Mouse (Mus musculus): ENCODE results near the gene Atp8b4. TPM values are rescaled to one million over a fixed set of nuclear protein-coding genes. Genes with fewer than 3 reads are reported as not detected.
A peak's percentile ranks its signal among the peaks of the same experiment; 100 is the strongest.
"Not testable (repeated sequence)": the region's sequence is repeated elsewhere in the genome, so short reads cannot be mapped to it uniquely, and the experiment has no call there.

The Atp8b4 gene
- under 1 TPM; 0.14 to 0.16 TPM for total RNA-seq (2021)

- intact Hi-C loops (cut with DNase I) = no loop called here
- no peak for DNase-seq
These were observed at the start of gene Atp8b4 for GRCm38 (mm10) chr2:126500521-126500920. Atp8b4 (minus strand) TSS chr2:126500674.

GRCm38 (mm10) chr2:126549681-126550080 is 49.2 kb upstream of the Atp8b4 start:
- no peak for DNase-seq
- intact Hi-C loops (cut with DNase I) = no loop called here

DNA sequence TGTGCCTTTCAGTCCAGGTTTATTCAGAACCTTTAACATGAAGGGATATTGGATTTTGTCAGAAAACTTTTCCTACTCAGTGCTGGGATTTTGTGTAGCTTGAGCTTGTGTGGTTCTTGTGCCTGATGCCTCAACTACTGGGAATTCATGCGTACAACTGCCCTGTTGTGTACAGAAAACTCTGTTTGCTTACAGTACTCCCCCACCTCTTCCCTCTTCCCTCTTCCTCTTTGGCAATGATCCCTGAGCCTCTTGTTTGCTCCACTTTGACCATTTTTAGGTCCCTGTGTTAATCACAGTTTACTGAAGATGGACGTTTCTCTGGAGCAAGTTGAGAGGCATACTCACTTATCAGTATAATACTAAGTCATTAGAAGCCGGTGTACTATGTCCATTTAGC is 45.9 kb upstream of the Atp8b4 start:
- intact Hi-C loops (cut with DNase I) = no loop called here
- DNase-seq = no peak

GRCm38 (mm10) chr2:126545297-126545696 is 44.8 kb upstream of the Atp8b4 start:
- intact Hi-C loops (cut with DNase I) = no loop called here
- DNase-seq = no peak

GRCm38 (mm10) chr2:126542211-126542610 is 41.7 kb upstream of the Atp8b4 start:
- intact Hi-C loops (cut with DNase I) = no loop called here
- DNase-seq = no peak

DNA sequence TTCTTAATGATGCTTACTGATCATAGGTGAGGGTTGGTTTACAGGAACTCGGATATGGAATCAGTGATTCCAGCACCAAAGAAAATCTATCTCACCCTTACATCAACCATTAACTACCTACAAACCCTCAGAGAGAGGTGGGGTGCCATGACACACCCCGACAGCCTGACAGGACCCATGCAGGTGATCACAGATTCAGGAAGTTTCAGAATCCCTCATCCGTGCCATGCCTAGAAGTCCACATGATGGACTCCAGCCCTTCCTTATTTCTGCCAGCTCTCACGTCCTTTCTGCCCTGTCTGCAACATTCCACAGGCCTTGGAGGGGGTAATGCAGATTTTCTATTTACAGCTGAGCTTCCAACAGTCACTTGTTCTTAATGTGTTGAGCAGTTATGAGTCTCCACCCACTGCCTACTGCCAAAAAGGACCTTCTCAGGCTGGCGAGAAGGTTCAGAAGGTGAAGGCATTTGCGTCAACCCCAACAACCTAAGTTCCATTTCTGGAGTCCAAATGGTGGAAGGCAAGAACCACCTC is 40.0 kb upstream of the Atp8b4 start:
- intact Hi-C loops (cut with DNase I) = no loop called here

GRCm38 (mm10) chr2:126537654-126538053 is 37.2 kb upstream of the Atp8b4 start:
- intact Hi-C loops (cut with DNase I) = no loop called here
- no peak for DNase-seq

More for the DNA sequence above, 40.0 kb upstream of the Atp8b4 start:
- no peak for DNase-seq

DNA sequence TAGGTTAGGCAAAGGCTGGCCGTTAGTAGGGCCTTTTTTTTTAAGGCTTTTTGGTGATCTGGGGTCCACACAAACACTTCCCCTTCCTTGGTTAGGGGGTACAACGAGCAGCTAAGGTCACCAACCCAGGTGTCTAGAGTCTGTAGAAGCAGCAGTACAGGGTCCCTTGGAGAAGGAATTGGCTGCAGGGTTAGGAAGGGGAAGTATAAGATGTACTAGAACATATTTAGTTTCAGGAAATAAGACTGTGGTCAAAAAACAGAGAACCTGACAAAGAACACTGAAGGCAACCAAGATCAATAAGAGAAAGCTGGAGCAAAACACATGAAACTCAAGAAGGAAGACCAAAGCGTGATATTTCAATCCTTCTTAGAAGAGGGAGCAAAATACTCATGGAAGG is 30.1 kb upstream of the Atp8b4 start:
- intact Hi-C loops (cut with DNase I) = no loop called here

DNA sequence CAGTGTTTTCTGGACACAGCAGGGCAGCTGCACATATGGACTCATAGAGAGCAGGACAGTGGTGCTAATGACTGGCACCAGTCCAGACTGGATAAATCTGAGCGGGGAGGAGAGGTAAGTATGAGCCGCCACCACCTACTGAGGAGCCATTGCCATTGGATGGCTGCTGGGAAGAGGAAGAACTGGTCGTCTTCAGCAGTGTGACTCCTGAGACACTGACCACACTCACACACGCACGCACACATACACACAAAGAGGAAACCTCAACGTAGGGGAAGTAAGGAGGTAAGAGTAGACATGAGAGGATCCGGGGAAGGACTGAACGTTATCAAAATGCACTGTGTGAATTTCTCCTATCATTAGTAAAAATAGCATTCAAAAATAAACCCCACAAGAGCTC is 27.0 kb upstream of the Atp8b4 start:
- no peak for DNase-seq
- intact Hi-C loops (cut with DNase I) = no loop called here

More for the DNA sequence above, 30.1 kb upstream of the Atp8b4 start:
- no peak for DNase-seq

GRCm38 (mm10) chr2:126524271-126524670 is 23.8 kb upstream of the Atp8b4 start:
- intact Hi-C loops (cut with DNase I) = loop anchor here (5.0 kb wide), 1 partner anchor 1262 kb away; no protein-coding TSS in a partner anchor
- DNase-seq = no peak

- intact Hi-C loops (cut with DNase I) = loop anchor here (5.0 kb wide), 1 partner anchor 1261 kb away; no protein-coding TSS in a partner anchor
- DNase-seq = not testable (repeated sequence)
These were observed 22.7 kb upstream of the Atp8b4 start for GRCm38 (mm10) chr2:126523101-126523745.

DNA sequence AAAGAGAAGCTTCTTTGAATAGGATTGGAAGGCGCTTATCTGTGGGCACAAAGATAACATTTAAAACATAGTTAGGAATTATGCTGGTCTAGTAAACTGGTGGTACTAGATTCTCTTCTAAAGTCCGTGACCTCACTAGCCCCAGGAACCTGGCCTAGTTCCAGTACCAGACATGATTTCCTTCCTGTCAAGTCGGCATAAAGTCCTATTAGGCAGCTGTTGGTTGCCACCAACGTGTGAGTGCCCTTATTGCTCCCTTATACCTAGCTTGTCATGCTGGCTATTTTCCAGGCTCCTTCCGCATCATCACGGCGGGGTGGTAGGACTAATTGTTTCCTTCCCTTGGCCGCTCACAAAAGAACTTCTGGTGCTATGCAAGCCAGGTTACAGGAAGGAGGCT is 21.6 kb upstream of the Atp8b4 start:
- intact Hi-C loops (cut with DNase I) = loop anchor here (5.0 kb wide), 1 partner anchor 1260 kb away; no protein-coding TSS in a partner anchor
- peak; percentile 12 for DNase-seq

- intact Hi-C loops (cut with DNase I) = loop anchor here (5.0 kb wide), 1 partner anchor 1259 kb away; no protein-coding TSS in a partner anchor
- no peak for DNase-seq
These were observed 21.0 kb upstream of the Atp8b4 start for GRCm38 (mm10) chr2:126521471-126521870.

DNA sequence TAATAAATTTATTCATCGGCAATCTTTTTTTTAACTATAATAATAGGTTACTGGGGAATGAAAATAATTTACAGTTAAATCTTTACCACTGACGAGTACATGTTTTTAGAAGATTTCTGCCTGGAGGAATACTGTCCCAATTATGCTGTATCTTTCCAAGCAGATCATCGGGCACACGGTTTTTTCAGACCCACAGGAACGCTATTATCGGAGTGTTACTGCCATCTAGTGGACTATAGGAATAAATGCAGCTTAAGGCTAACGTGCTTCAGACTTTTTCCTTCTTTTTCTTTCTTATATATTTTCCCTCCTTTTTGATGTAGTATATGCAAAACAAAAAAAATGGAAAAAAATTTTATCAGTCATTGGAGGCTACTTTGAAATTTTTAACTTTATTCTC is 20.4 kb upstream of the Atp8b4 start:
- intact Hi-C loops (cut with DNase I) = loop anchor here (5.0 kb wide), 1 partner anchor 1259 kb away; no protein-coding TSS in a partner anchor
- no peak for DNase-seq

DNA sequence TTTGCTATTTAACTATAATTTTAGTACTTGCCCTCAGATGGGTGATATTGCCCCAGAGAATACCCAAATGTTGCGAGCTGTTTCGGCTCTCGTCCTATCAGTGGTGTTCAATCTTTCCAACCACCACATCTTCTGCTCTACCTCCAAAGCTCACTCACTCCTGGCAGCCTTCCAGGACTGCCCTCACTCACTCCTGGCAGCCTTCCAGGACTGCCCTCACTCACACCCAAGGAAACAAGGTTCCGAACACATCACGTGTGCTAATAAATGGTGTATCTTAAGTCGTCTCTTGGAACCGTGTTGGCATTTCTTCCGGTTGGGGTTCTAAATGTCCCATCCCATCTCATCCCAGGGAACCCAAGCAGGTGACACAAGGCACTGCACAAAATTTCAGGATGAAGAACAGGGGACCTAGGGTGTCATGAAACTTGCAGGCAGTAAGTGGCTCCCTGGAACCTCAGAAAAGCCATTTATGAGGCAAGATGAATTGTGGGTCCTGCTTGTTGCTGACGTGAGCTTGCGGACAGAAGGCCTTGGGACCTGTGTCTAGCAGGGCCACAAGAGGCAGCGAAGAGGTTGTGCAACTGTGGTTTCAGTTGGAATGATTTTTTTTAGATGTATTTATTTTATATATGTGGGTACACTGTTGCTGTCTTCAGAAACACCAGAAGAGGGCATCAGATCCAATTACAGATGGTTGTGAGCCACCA is 19.6 kb upstream of the Atp8b4 start:
- DNase-seq = peak; percentile 66
- intact Hi-C loops (cut with DNase I) = loop anchor here (5.0 kb wide), 2 partner anchors 628 to 1258 kb away; no protein-coding TSS in a partner anchor

DNA sequence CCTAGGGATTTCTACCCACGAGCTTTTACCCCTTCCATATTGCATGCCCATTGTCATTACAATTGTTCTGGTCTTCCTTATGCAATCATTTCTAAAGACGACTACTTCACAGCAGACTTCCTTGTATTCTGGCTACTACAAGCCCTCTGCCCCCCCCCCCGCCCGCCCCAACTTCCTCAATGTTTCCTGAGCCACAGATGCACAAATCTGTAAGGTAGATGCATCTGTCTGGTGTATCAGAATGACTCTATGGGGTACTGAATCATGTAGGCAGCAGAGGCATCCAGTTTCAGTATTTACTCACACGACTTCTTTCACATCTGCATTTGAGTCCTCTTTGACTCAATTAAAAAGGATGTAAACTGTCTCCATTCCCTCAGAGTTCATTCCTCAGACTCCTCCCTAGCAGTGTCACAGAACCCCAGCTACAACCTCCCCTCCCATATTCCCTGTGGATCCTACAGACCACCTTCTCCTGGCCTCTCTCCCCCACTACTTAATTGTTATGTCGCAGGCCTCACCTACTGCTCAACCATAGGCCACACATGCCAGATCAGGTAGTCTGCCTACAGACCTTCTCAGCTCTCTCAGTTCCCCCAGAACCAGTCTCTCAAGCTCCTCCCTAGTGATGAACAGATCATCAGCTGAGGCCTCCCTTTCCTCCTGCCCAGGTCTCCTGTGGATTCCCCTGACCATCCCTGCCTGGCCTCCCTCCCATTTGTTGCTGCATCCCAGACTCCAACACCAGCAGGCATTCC is 14.8 kb upstream of the Atp8b4 start:
- intact Hi-C loops (cut with DNase I) = loop anchor here (5.0 kb wide), 1 partner anchor 623 kb away; no protein-coding TSS in a partner anchor
- no peak for DNase-seq

GRCm38 (mm10) chr2:126508228-126508627 is 7.8 kb upstream of the Atp8b4 start:
- DNase-seq = no peak
- intact Hi-C loops (cut with DNase I) = no loop called here

DNA sequence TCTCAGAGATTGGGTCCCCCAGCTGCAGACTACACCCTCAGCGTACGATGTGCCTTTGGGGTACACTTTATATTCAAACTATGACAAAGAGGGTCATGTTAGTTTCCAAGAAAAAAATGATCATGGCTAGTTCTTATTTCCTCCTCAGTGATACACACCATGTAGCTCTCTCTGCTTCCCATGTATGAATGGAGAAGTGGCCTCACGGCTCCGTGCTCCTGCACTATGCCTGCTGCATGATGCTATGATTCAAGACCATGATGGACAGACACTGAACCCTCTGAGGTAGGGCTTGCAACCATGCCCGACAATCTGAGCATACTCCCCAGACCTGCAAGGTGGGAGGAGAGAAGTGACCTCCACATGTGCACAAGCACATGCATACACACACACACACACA is 7.0 kb upstream of the Atp8b4 start:
- DNase-seq = no peak
- intact Hi-C loops (cut with DNase I) = no loop called here

- no peak for DNase-seq
These were observed 4.7 kb upstream of the Atp8b4 start for GRCm38 (mm10) chr2:126505156-126505555.

GRCm38 (mm10) chr2:126499730-126500129 is 744 bp downstream of the Atp8b4 start:
- intact Hi-C loops (cut with DNase I) = no loop called here
- DNase-seq = no peak

More at GRCm38 (mm10) chr2:126505156-126505555, 4.7 kb upstream of the Atp8b4 start:
- intact Hi-C loops (cut with DNase I) = no loop called here

All from left cerebral cortex, postnatal 4 days (tissue).